Mouse (Mus musculus) myocyte (in vitro differentiated cells): ENCODE data around the gene Fam20b. TPM values are rescaled to one million over a fixed set of nuclear protein-coding genes. Genes with fewer than 3 reads are reported as not detected.

Source experiments
- H3K27me3 ChIP-seq: one replicate; pipeline ENCODE4 v1.6.1; 2011; ENCODE audit not compliant: control insufficient read depth, insufficient read depth, insufficient read length
- H3K36me3 ChIP-seq: one replicate; pipeline ENCODE4 v1.6.1; 2011; ENCODE audit not compliant: control insufficient read depth, insufficient read depth
- H3K4me2 ChIP-seq: one replicate; pipeline ENCODE4 v1.6.1; 2011; ENCODE audit warnings: low read depth, control low read depth
- H3K4me3 ChIP-seq: one replicate; pipeline ENCODE4 v1.5.1; 2011; ENCODE audit warnings: mild to moderate bottlenecking, control low read depth, moderate library complexity
- H3K79me2 ChIP-seq: one replicate; pipeline ENCODE4 v1.6.1; 2011; ENCODE audit not compliant: control insufficient read depth, insufficient read depth
- H3ac ChIP-seq: one replicate; pipeline ENCODE4 v1.6.1; 2011; ENCODE audit not compliant: control insufficient read depth, insufficient read length
- CEBPB ChIP-seq: IDR thresholded peaks from 2 replicates; pipeline ENCODE4 v1.6.1; 2011; ENCODE audit warnings: mild to moderate bottlenecking, moderate library complexity; ENCODE audit not compliant: poor library complexity, insufficient read depth, severe bottlenecking
- E2F4 ChIP-seq: IDR thresholded peaks from one replicate; pipeline ENCODE4 v1.6.1; 2011; ENCODE audit warnings: mild to moderate bottlenecking, control low read depth, moderate library complexity; ENCODE audit not compliant: insufficient read depth
- MAX ChIP-seq: IDR thresholded peaks from one replicate; pipeline ENCODE4 v1.6.1; 2011; ENCODE audit warnings: low read depth, mild to moderate bottlenecking, control low read depth
- MYOD1 ChIP-seq, 3 experiments: IDR thresholded peaks; one replicate each; pipeline ENCODE4 v1.6.1; 2011; ENCODE audit warnings: control low read depth in 2 of 3, low read depth in 2 of 3, mild to moderate bottlenecking in 2 of 3, moderate library complexity in 1 of 3; ENCODE audit not compliant: insufficient read length in 2 of 3, control insufficient read depth in 1 of 3
- MYOG ChIP-seq, 3 experiments: IDR thresholded peaks; one replicate each; pipeline ENCODE4 v1.6.1; 2011; ENCODE audit warnings: control low read depth in 2 of 3, low read depth in 2 of 3, mild to moderate bottlenecking in 2 of 3; ENCODE audit not compliant: insufficient read length in 2 of 3, control insufficient read depth in 1 of 3, insufficient read depth in 1 of 3
- POLR2A ChIP-seq: IDR thresholded peaks from one replicate; pipeline ENCODE4 v1.6.1; 2011; ENCODE audit warnings: low read depth, mild to moderate bottlenecking, control low read depth, moderate library complexity; ENCODE audit not compliant: insufficient read length
- POLR2AphosphoS2 ChIP-seq: IDR thresholded peaks from one replicate; pipeline ENCODE4 v1.6.1; 2011; ENCODE audit warnings: low read depth, control low read depth; ENCODE audit not compliant: insufficient read length
- REST ChIP-seq: IDR thresholded peaks from one replicate; pipeline ENCODE4 v1.6.1; 2011; ENCODE audit warnings: mild to moderate bottlenecking, control low read depth, moderate library complexity; ENCODE audit not compliant: insufficient read depth, insufficient read length
- SRF ChIP-seq: IDR thresholded peaks from one replicate; pipeline ENCODE4 v1.6.1; 2011; ENCODE audit warnings: low read depth; ENCODE audit not compliant: control insufficient read depth, insufficient read length
- TCF12 ChIP-seq: IDR thresholded peaks from one replicate; pipeline ENCODE4 v1.6.1; 2011; ENCODE audit warnings: mild to moderate bottlenecking, control low read depth; ENCODE audit not compliant: poor library complexity, insufficient read depth, severe bottlenecking
- TCF3 ChIP-seq: IDR thresholded peaks from one replicate; pipeline ENCODE4 v1.6.1; 2011; ENCODE audit warnings: low read depth, control low read depth; ENCODE audit not compliant: insufficient read length
- USF1 ChIP-seq: IDR thresholded peaks from one replicate; pipeline ENCODE4 v1.6.1; 2011; ENCODE audit warnings: low read depth, mild to moderate bottlenecking, control low read depth, moderate library complexity
- polyA plus RNA-seq: library from polyadenylated mRNA; unstranded; fragments of >200 nt; fragmentation: generic; extraction: Trizol; gene quantifications from one replicate; pipeline ENCODE4 v1.2.1, GENCODE M21; 2012; ENCODE audit warnings: missing spikeins

The Fam20b gene
- polyA plus RNA-seq, 1 experiment = 22.9 TPM

DNA sequence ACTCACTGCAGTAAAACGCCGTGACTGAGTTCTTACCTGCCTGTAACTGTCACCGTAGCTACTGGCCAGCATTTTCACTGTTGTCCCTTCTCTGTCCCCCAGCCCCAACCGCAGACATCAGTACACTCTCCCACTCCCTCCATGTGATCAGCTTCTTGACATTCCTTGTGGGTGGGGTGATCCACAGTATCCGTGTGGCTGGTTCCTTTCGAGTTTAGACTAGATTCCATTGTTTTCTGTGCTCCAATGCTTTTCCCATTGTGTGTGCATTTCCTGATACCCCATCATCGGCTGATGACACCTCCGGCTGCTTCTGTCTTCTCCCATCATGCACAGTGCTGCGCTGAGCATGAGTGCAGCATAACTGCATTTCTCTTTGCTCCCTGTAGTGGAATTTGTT is 68.3 kb downstream of the Fam20b start:
- Histone ChIP-seq H3K27me3 (no peaks in the 10 kb centered on the region), H3ac (no peak overlapping the region), H3K4me3 (no peak overlapping the region), H3K36me3 (peaks cover 30% of the 10 kb centered on the region), H3K4me2 (no peak overlapping the region), H3K79me2 (no peaks in the 10 kb centered on the region)
- no peak for TF ChIP-seq SRF
- TF ChIP-seq CEBPB = no peak
- no peak for TF ChIP-seq USF1
- no peak for TF ChIP-seq MAX
- TF ChIP-seq POLR2AphosphoS2 = peak; percentile 58
- no peak for TF ChIP-seq MYOD1 (IDR thresholded peaks at IDR 0.05; ENCODE audit: control insufficient read depth in 1 of 3, insufficient read length in 2 of 3, low read depth in 2 of 3)
- no peak for TF ChIP-seq POLR2A

GRCm38 (mm10) chr1:156648705-156649104 is 70.2 kb downstream of the Fam20b start:
- H3K79me2 ChIP-seq = no peaks in the 10 kb centered on the region
- H3K4me2 ChIP-seq = no peak overlapping the region
- H3K4me3 ChIP-seq = no peak overlapping the region
- H3K27me3 ChIP-seq = no peaks in the 10 kb centered on the region
- no peak for TF ChIP-seq TCF3
- TF ChIP-seq MAX = no peak
- no peak for TF ChIP-seq TCF12
- TF ChIP-seq POLR2AphosphoS2 = peak; percentile 17
- peaks cover 30% of the 10 kb centered on the region for H3K36me3 ChIP-seq
- no peak overlapping the region for H3ac ChIP-seq

DNA sequence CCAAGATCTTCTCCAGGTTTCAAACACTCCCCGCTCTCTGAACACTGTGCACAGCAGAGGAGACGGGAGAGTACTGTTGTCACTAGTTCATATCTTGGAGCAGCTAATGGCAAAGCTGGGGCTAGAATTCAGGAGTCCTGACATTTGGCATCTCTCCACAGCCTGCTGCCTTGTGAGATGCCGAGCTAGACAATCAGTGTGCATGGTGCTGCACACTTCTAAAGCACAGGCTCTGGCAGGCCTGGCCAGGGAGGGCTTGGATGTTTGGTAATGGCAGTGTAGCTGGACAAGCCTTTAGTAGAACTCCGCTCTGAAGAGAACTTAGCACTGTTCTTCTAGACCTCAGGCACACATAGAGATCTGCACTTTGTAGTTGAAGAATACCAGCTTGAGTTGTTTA is 72.9 kb downstream of the Fam20b start:
- Histone ChIP-seq H3K36me3 (peaks cover 38% of the 10 kb centered on the region), H3ac (no peak overlapping the region), H3K27me3 (no peaks in the 10 kb centered on the region), H3K4me2 (no peak overlapping the region), H3K79me2 (no peaks in the 10 kb centered on the region), H3K4me3 (no peak overlapping the region)
- TF ChIP-seq POLR2A (no peak), USF1 (no peak), TCF12 (no peak), POLR2AphosphoS2 (no peak), CEBPB (no peak), MAX (no peak), MYOD1 (IDR thresholded peaks at IDR 0.05; ENCODE audit: control insufficient read depth in 1 of 3, insufficient read length in 2 of 3, low read depth in 2 of 3) (no peak), MYOG (IDR thresholded peaks at IDR 0.05; ENCODE audit: control insufficient read depth in 1 of 3, insufficient read depth in 1 of 3, insufficient read length in 2 of 3, low read depth in 2 of 3) (no peak), REST (no peak), SRF (no peak), E2F4 (no peak), TCF3 (no peak)

- H3ac ChIP-seq = no peak overlapping the region
- TF ChIP-seq CEBPB (no peak), E2F4 (no peak)
- no peaks in the 10 kb centered on the region for H3K79me2 ChIP-seq
- peaks cover 48% of the 10 kb centered on the region for H3K36me3 ChIP-seq
- H3K4me2 ChIP-seq = no peak overlapping the region
- H3K27me3 ChIP-seq = no peaks in the 10 kb centered on the region
- H3K4me3 ChIP-seq = no peak overlapping the region
Observed at GRCm38 (mm10) chr1:156644780-156645523, 73.9 kb downstream of the Fam20b start.

- Histone ChIP-seq H3K4me3 (no peak overlapping the region), H3K27me3 (no peaks in the 10 kb centered on the region), H3K36me3 (peaks cover 46% of the 10 kb centered on the region), H3K4me2 (no peak overlapping the region), H3K79me2 (no peaks in the 10 kb centered on the region), H3ac (no peak overlapping the region)
- TF ChIP-seq TCF3 (no peak), E2F4 (no peak), CEBPB (no peak), MYOG (IDR thresholded peaks at IDR 0.05; ENCODE audit: control insufficient read depth in 1 of 3, insufficient read depth in 1 of 3, insufficient read length in 2 of 3, low read depth in 2 of 3) (no peak), POLR2AphosphoS2 (no peak), MAX (no peak)
Observed at GRCm38 (mm10) chr1:156644061-156644460, 74.8 kb downstream of the Fam20b start.
